ENCODE assay signal across 8 mouse cellular contexts in genomic region chr8:70373397-70374317, GRCm38 (mm10). TPM values are rescaled to one million over a fixed set of nuclear protein-coding genes. Genes with fewer than 3 reads are reported as not detected.
A peak's percentile ranks its signal among the peaks of the same experiment; 100 is the strongest.
DNase-seq lines count a peak whose midpoint lies in the region; ATAC-seq lines count a peak whose summit lies in the region.

Gene Comp (plus strand): TSS chr8:70373558.

- no peaks in the 10 kb centered on the region for H3K36me3 ChIP-seq in kidney, embryonic 16.5 days (ENCODE audit: insufficient read depth, low read length)
- H3K36me3 ChIP-seq in hindbrain, embryonic 15.5 days: no peaks in the 10 kb centered on the region

- peaks cover 72% of the 10 kb centered on the region for H3K27me3 ChIP-seq in kidney, embryonic 16.5 days (ENCODE audit: insufficient read depth, low read length)
- peaks cover 77% of the 10 kb centered on the region for H3K27me3 ChIP-seq in hindbrain, embryonic 15.5 days

- H3K4me3 ChIP-seq in kidney, embryonic 16.5 days (ENCODE audit: low read length): peak within 1 kb of the TSS; percentile 39
- H3K4me3 ChIP-seq in hindbrain, embryonic 15.5 days: peak within 1 kb of the TSS; percentile 29

- H3K9me3 ChIP-seq in kidney, embryonic 16.5 days (ENCODE audit: low read length): no peaks in the 10 kb centered on the region
- no peaks in the 10 kb centered on the region for H3K9me3 ChIP-seq in hindbrain, embryonic 15.5 days

- DNase-seq in kidney, postnatal 36 days: no peak
- peak; percentile 63 for DNase-seq in cerebellum, adult 9-11 months
- peak; percentile 22 for DNase-seq in naive thymus-derived CD4-positive, alpha-beta T cell, adult 2 months (ENCODE audit: low read depth)
- DNase-seq in left cerebral cortex, adult 8-10 months (ENCODE audit: low spot score in 2 of 2): no peak
- DNase-seq in thymus, postnatal 0 days (ENCODE audit: low spot score): no peak
- DNase-seq in adipocyte (ENCODE audit: low spot score): no peak

- peak within 1 kb of the TSS; percentile 6; the same call in 1 of the 2 replicates for H3K9ac ChIP-seq in kidney, embryonic 16.5 days (replicated peaks; ENCODE audit: low read length)
- no peak within 1 kb of the TSS for H3K9ac ChIP-seq in hindbrain, embryonic 15.5 days

- no peak within 1 kb of the TSS for H3K27ac ChIP-seq in kidney, embryonic 16.5 days (ENCODE audit: low read length)
- H3K27ac ChIP-seq in hindbrain, embryonic 15.5 days (replicated peaks): no peak within 1 kb of the TSS

- H3K4me2 ChIP-seq in kidney, embryonic 16.5 days (replicated peaks; ENCODE audit: low read depth, low read length): peak within 1 kb of the TSS; percentile 55
- H3K4me2 ChIP-seq in hindbrain, embryonic 15.5 days: peak within 1 kb of the TSS; percentile 51

- ATAC-seq in kidney, embryonic 16.5 days (ENCODE audit: low FRiP score, low TSS enrichment): no peak
- ATAC-seq in hindbrain, embryonic 15.5 days (ENCODE audit: low FRiP score, low read depth): 0 out of 2 replicates have a peak, but pooled peaks have one; percentile 9

- 2% methylated on average over 47 of the region's 47 CpGs for WGBS in kidney, embryonic 16.5 days
- 3% methylated on average over 47 of the region's 47 CpGs for WGBS in hindbrain, embryonic 15.5 days

- H3K4me1 ChIP-seq in kidney, embryonic 16.5 days (ENCODE audit: insufficient read depth, low read length): peaks cover 37% of the 10 kb centered on the region
- peaks cover 31% of the 10 kb centered on the region for H3K4me1 ChIP-seq in hindbrain, embryonic 15.5 days (replicated peaks)

RNA-seq across cellular contexts. Expression of gene Comp, which starts in this region (rescaled TPM):
- 0.21 and 1.00 TPM in 2 replicates for polyA plus RNA-seq in kidney, embryonic 16.5 days (2015; fragmentation: Nextera tagmentation; extraction: Ambion mirVana)
- polyA plus RNA-seq in hindbrain, embryonic 15.5 days (2015; fragmentation: Nextera tagmentation; extraction: Ambion mirVana): 0.27 and 0.47 TPM in 2 replicates
- total RNA-seq in left cerebral cortex, adult 8-10 months (2022): 1 to 10 TPM in 1 of 4 experiments, under 1 TPM in 3; 0.20 to 1.0 (median 0.64) TPM
- 1.6 and 2.2 TPM in 2 replicates for polyA plus RNA-seq in thymus, postnatal 0 days (2015; fragmentation: Nextera tagmentation; extraction: Ambion mirVana)

Comparison
In these comparisons a context has a peak if more than half of its experiments do, and no peak if none do; other contexts are left out.
1. Peak in ATAC-seq, H3K4me3 ChIP-seq and H3K4me2 ChIP-seq in hindbrain, embryonic 15.5 days; RNA of the gene not detected or under 1 TPM.
2. DNase-seq: peak in cerebellum, adult 9-11 months (single experiment) and naive thymus-derived CD4-positive, alpha-beta T cell, adult 2 months (single experiment); none in kidney, postnatal 36 days (0 of 2), left cerebral cortex, adult 8-10 months (0 of 2), thymus, postnatal 0 days (single experiment) and adipocyte (single experiment).